Mouse (Mus musculus): ENCODE results near the gene Krt39. TPM values are rescaled to one million over a fixed set of nuclear protein-coding genes. Genes with fewer than 3 reads are reported as not detected.

Gene Krt39
- total RNA-seq, 1 experiment: not detected

DNA sequence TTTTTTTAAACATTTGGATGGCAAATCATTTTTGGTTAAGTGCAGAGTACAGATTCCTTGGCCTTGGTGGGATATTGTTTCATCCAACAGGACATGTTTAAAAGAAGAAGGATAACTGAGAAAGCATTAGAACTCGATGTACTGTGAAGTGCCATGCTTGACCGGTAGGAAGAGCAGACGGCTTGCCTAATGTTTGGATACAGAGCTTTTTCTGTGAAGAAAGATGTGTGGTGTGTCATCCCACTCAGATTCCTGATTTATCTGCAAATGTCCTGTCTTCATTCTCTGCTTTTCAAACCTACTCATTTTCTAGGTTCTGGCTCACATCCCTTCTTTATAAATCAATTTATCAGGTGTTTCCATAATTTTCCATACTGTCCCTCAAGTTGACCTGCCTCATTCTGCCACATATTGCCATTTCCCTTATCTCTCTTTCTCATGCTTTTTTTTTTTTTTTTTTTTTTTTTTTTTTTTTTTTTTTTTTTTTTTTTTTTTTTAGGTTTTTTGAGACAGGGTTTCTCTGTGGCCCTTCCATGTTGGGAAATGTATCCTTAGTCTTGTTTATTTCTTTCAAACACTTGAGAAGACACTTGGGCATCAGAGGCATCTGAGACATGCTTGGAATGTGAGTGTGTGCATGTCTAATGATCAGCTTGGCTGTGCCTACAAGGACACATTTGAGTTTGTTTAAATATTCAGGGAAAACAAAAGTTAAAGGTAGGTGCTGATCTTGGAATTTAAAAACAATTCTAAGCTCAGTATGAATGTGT is 37.0 kb upstream of the Krt39 start:
- Histone ChIP-seq H3K9me3 (ENCODE audit: control insufficient read depth, insufficient read depth, low read depth, low read length) (no peaks in the 10 kb centered on the region), H3K4me3 (ENCODE audit: insufficient read depth in 1 of 2, low read depth in 1 of 2, low read length in 2 of 2, poor library complexity in 1 of 2, severe bottlenecking in 1 of 2) (no peak overlapping the region), H3K27ac (ENCODE audit: insufficient read depth, low read depth, low read length, poor library complexity, severe bottlenecking) (no peak overlapping the region), H3K4me1 (ENCODE audit: control insufficient read depth in 2 of 2, insufficient read depth in 2 of 2, low read length in 2 of 2, poor library complexity in 1 of 2) (no peaks in the 10 kb centered on the region), H3K9ac (ENCODE audit: insufficient read depth, low read depth, low read length, poor library complexity, severe bottlenecking) (no peak overlapping the region), H3K36me3 (ENCODE audit: control insufficient read depth, insufficient read depth, low read length, poor library complexity, severe bottlenecking) (no peaks in the 10 kb centered on the region)
- in situ Hi-C loops (cut with MboI; ENCODE audit: low sequenced_read_pairs in 2 of 2, unreplicated experiment in 2 of 2): no loop called here
- TF ChIP-seq CHD2 (IDR thresholded peaks at IDR 0.05; ENCODE audit: low read depth, low read length): no peak
- TF ChIP-seq HCFC1 (IDR thresholded peaks at IDR 0.05; ENCODE audit: borderline replicate concordance, insufficient read depth, low read length): no peak
- no peak for TF ChIP-seq ZNF384 (IDR thresholded peaks at IDR 0.05; ENCODE audit: low read depth, low read length)
- TF ChIP-seq ZC3H11A (IDR thresholded peaks at IDR 0.05; ENCODE audit: borderline replicate concordance, low read depth, low read length): no peak
- no peak for DNase-seq (ENCODE audit: low read depth, low spot score)

DNA sequence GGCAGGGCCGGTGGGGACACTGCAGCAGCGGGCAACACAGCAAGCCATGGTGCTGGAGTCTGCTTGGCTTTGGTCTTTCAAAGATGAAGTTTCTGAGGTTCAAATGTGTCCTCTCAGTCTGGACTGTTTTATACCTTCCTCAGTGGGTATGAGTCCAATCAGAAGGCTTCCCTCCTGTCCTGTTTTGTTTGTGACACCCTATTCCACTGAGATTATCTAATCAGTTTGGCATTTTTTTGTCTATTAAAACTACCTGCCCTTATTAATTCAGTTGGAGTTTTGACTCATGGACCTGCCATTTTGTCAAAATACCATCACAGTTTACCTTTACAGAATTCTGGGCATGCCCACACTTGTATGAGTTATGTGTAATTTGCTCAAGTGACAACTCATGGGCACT is 35.6 kb upstream of the Krt39 start, which contains the start of gene Krtap3-2:
Krtap3-2 (minus strand) TSS at position 101 of the 400 bp plus-strand sequence.
- no peaks in the 10 kb centered on the region for H3K36me3 ChIP-seq (ENCODE audit: control insufficient read depth, insufficient read depth, low read length, poor library complexity, severe bottlenecking)
- TF ChIP-seq CHD2 (IDR thresholded peaks at IDR 0.05; ENCODE audit: low read depth, low read length): no peak
- H3K9ac ChIP-seq (ENCODE audit: insufficient read depth, low read depth, low read length, poor library complexity, severe bottlenecking): no peak within 1 kb of the TSS
- no peak within 1 kb of the TSS for H3K27ac ChIP-seq (ENCODE audit: insufficient read depth, low read depth, low read length, poor library complexity, severe bottlenecking)
- in situ Hi-C loops (cut with MboI; ENCODE audit: low sequenced_read_pairs in 2 of 2, unreplicated experiment in 2 of 2): no loop called here
- H3K9me3 ChIP-seq (ENCODE audit: control insufficient read depth, insufficient read depth, low read depth, low read length): no peaks in the 10 kb centered on the region
- H3K4me3 ChIP-seq (ENCODE audit: insufficient read depth in 1 of 2, low read depth in 1 of 2, low read length in 2 of 2, poor library complexity in 1 of 2, severe bottlenecking in 1 of 2): no peak within 1 kb of the TSS
- H3K4me1 ChIP-seq (ENCODE audit: control insufficient read depth in 2 of 2, insufficient read depth in 2 of 2, low read length in 2 of 2, poor library complexity in 1 of 2): no peaks in the 10 kb centered on the region
- no peak for DNase-seq (ENCODE audit: low read depth, low spot score)

DNA sequence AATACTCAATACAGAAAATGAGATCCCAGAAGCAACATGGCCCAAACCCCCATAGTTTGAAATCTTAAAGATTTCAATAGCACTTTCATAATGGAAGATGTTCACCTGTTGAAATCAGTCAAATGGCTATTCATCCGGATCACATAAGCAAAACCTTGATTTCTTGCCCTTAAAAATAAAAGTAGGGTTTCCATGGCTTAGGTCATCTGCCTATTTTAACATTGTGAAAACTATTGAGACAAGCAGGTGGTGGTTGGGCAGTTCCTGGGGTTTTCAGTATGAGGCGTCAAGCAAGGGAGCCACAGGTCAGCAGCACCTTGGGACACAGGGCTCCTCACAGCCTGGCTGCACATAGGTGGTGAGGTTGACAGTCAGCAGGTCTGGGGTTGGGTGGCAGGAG is 35.1 kb upstream of the Krt39 start:
- Histone ChIP-seq H3K9me3 (ENCODE audit: control insufficient read depth, insufficient read depth, low read depth, low read length) (no peaks in the 10 kb centered on the region), H3K4me3 (ENCODE audit: insufficient read depth in 1 of 2, low read depth in 1 of 2, low read length in 2 of 2, poor library complexity in 1 of 2, severe bottlenecking in 1 of 2) (no peak overlapping the region), H3K27ac (ENCODE audit: insufficient read depth, low read depth, low read length, poor library complexity, severe bottlenecking) (no peak overlapping the region), H3K9ac (ENCODE audit: insufficient read depth, low read depth, low read length, poor library complexity, severe bottlenecking) (no peak overlapping the region), H3K4me1 (ENCODE audit: control insufficient read depth in 2 of 2, insufficient read depth in 2 of 2, low read length in 2 of 2, poor library complexity in 1 of 2) (no peaks in the 10 kb centered on the region), H3K36me3 (ENCODE audit: control insufficient read depth, insufficient read depth, low read length, poor library complexity, severe bottlenecking) (no peaks in the 10 kb centered on the region)
- DNase-seq (ENCODE audit: low read depth, low spot score): no peak
- TF ChIP-seq HCFC1 (IDR thresholded peaks at IDR 0.05; ENCODE audit: borderline replicate concordance, insufficient read depth, low read length) (no peak), MAFK (IDR thresholded peaks at IDR 0.05; ENCODE audit: insufficient read depth, low read depth, low read length) (no peak), CHD2 (IDR thresholded peaks at IDR 0.05; ENCODE audit: low read depth, low read length) (no peak), ZNF384 (IDR thresholded peaks at IDR 0.05; ENCODE audit: low read depth, low read length) (no peak), ZC3H11A (IDR thresholded peaks at IDR 0.05; ENCODE audit: borderline replicate concordance, low read depth, low read length) (no peak)
- in situ Hi-C loops (cut with MboI; ENCODE audit: low sequenced_read_pairs in 2 of 2, unreplicated experiment in 2 of 2): no loop called here

DNA sequence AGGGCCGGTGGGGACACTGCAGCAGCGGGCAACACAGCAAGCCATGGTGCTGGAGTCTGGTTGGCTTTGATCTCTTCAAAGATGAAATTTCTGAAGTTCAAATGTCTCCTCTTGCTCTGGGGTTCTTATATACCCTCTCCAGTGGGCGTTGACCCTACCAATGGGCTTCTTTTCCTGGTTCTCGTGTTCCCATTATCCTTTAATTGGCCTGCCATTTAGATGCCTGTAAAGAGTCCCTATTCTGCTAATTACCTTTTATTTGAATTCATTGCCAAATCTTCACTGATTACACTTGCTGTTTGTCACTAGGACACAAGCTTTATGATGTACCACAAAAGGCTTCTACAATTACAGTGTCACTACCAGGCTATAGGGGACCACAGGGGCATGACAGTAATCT is 29.6 kb upstream of the Krt39 start, which contains the start of gene Krtap3-3:
Krtap3-3 (minus strand) TSS at position 101 of the 400 bp plus-strand sequence.
- no peaks in the 10 kb centered on the region for H3K36me3 ChIP-seq (ENCODE audit: control insufficient read depth, insufficient read depth, low read length, poor library complexity, severe bottlenecking)
- DNase-seq (ENCODE audit: low read depth, low spot score): no peak
- H3K4me1 ChIP-seq (ENCODE audit: control insufficient read depth in 2 of 2, insufficient read depth in 2 of 2, low read length in 2 of 2, poor library complexity in 1 of 2): no peaks in the 10 kb centered on the region
- no peak within 1 kb of the TSS for H3K9ac ChIP-seq (ENCODE audit: insufficient read depth, low read depth, low read length, poor library complexity, severe bottlenecking)
- H3K9me3 ChIP-seq (ENCODE audit: control insufficient read depth, insufficient read depth, low read depth, low read length): no peaks in the 10 kb centered on the region
- no peak within 1 kb of the TSS for H3K4me3 ChIP-seq (ENCODE audit: insufficient read depth in 1 of 2, low read depth in 1 of 2, low read length in 2 of 2, poor library complexity in 1 of 2, severe bottlenecking in 1 of 2)
- TF ChIP-seq ZNF384 (IDR thresholded peaks at IDR 0.05; ENCODE audit: low read depth, low read length): no peak
- in situ Hi-C loops (cut with MboI; ENCODE audit: low sequenced_read_pairs in 2 of 2, unreplicated experiment in 2 of 2): no loop called here
- no peak within 1 kb of the TSS for H3K27ac ChIP-seq (ENCODE audit: insufficient read depth, low read depth, low read length, poor library complexity, severe bottlenecking)

DNA sequence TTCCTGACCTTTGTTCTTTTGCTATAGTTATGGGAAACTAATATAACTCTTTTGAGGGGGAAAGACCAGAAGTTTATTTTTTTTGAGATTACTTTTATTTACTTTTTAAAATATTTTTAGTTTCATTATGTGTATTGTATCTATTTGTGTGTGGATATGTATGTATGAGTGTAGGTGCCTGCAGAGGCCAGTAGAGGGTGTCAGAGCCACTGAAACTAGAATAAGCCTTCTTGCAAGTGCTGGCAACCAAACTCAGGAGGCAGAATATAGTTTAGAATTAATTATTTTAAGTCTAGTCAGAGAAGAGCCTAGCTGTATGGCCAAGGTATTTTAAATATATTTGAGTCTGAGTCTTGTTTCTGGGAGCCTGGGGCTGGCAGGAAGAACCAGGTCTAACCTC is 26.8 kb upstream of the Krt39 start:
- in situ Hi-C loops (cut with MboI; ENCODE audit: low sequenced_read_pairs in 2 of 2, unreplicated experiment in 2 of 2): no loop called here
- Histone ChIP-seq H3K4me1 (ENCODE audit: control insufficient read depth in 2 of 2, insufficient read depth in 2 of 2, low read length in 2 of 2, poor library complexity in 1 of 2) (no peaks in the 10 kb centered on the region), H3K36me3 (ENCODE audit: control insufficient read depth, insufficient read depth, low read length, poor library complexity, severe bottlenecking) (no peaks in the 10 kb centered on the region), H3K9me3 (ENCODE audit: control insufficient read depth, insufficient read depth, low read depth, low read length) (no peaks in the 10 kb centered on the region), H3K27ac (ENCODE audit: insufficient read depth, low read depth, low read length, poor library complexity, severe bottlenecking) (no peak overlapping the region), H3K4me3 (ENCODE audit: insufficient read depth in 1 of 2, low read depth in 1 of 2, low read length in 2 of 2, poor library complexity in 1 of 2, severe bottlenecking in 1 of 2) (no peak overlapping the region), H3K9ac (ENCODE audit: insufficient read depth, low read depth, low read length, poor library complexity, severe bottlenecking) (no peak overlapping the region)
- peak; percentile 54; the same call in 1 of the 2 replicates for TF ChIP-seq ZC3H11A (IDR thresholded peaks at IDR 0.05; ENCODE audit: borderline replicate concordance, low read depth, low read length)
- TF ChIP-seq CHD2 (IDR thresholded peaks at IDR 0.05; ENCODE audit: low read depth, low read length): no peak
- no peak for TF ChIP-seq MAFK (IDR thresholded peaks at IDR 0.05; ENCODE audit: insufficient read depth, low read depth, low read length)
- DNase-seq (ENCODE audit: low read depth, low spot score): peak; percentile 17

All from ES-E14 (cell line).